Mouse (Mus musculus): Measurements from ENCODE around the gene Gm20388. TPM values are rescaled to one million over a fixed set of nuclear protein-coding genes. Genes with fewer than 3 reads are reported as not detected.

The Gm20388 gene
- polyA plus RNA-seq, 1 experiment, result 10.6 TPM

DNA sequence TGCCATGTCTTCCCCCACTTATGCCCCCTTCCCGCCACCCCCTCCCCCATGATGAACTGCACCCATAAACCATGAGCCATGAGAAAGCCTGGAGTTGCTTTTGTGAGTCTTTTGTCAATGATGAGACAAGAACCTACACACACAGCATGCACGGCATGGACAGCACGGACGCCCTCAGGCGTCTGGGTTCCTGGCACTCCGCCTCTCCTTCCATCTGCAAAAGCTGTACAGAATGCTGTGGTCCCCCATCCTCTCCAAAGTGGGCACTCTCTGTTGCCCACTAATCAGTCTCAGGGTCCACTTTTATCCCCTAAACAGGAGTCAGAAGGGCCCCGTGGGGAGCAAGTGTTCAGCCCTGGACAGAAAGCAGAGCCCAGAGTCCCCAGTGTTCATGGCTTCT lies 4484.3 kb downstream of the Gm20388 start:
- Histone ChIP-seq H3K27ac (ENCODE audit: control insufficient read depth, insufficient read depth, low read depth, low read length, poor library complexity) (no peak overlapping the region), H3K4me3 (replicated peaks; ENCODE audit: control insufficient read depth, low read depth, low read length) (no peak overlapping the region), H3K4me1 (ENCODE audit: control insufficient read depth, insufficient read depth, low read length) (no peaks in the 10 kb centered on the region)
- no peak for TF ChIP-seq CTCF (IDR thresholded peaks at IDR 0.05; ENCODE audit: control insufficient read depth, insufficient read depth, low read length)
- TF ChIP-seq POLR2A (IDR thresholded peaks at IDR 0.05; ENCODE audit: borderline replicate concordance, control insufficient read depth, low read depth, low read length), result no peak
- 84% methylated on average over 7 of the region's 7 CpGs for WGBS

Other genes starting within 250 kb of the Gm20388 start
- not detected in 2 replicates for gene Wfdc1, start 244.5 kb upstream of the Gm20388 start, polyA plus RNA-seq (2011; ENCODE audit: insufficient read depth, insufficient read length, low replicate concordance, missing spikeins)
- not detected in 2 replicates for gene Atp2c2, start 210.8 kb upstream of the Gm20388 start, polyA plus RNA-seq (2011; ENCODE audit: insufficient read depth, insufficient read length, low replicate concordance, missing spikeins)
- gene Tldc1, start 132.4 kb upstream of the Gm20388 start, polyA plus RNA-seq (2011; ENCODE audit: insufficient read depth, insufficient read length, low replicate concordance, missing spikeins), result 0.88 and 3.2 TPM in 2 replicates
- 90.1 and 247 TPM in 2 replicates for gene Cotl1, start 70.3 kb upstream of the Gm20388 start, polyA plus RNA-seq (2011; ENCODE audit: insufficient read depth, insufficient read length, low replicate concordance, missing spikeins)
- gene Klhl36, start 48.6 kb upstream of the Gm20388 start, polyA plus RNA-seq (2011; ENCODE audit: insufficient read depth, insufficient read length, low replicate concordance, missing spikeins), result 2.8 and 4.8 TPM in 2 replicates
- gene Usp10, start 481 bp upstream of the Gm20388 start, polyA plus RNA-seq (2011; ENCODE audit: insufficient read depth, insufficient read length, low replicate concordance, missing spikeins), result 85.2 and 133 TPM in 2 replicates
- gene Crispld2, start 81.6 kb downstream of the Gm20388 start, polyA plus RNA-seq (2011; ENCODE audit: insufficient read depth, insufficient read length, low replicate concordance, missing spikeins), result 4.9 and 17.2 TPM in 2 replicates
- 8.6 and 18.7 TPM in 2 replicates for gene Zdhhc7, start 190.6 kb downstream of the Gm20388 start, polyA plus RNA-seq (2011; ENCODE audit: insufficient read depth, insufficient read length, low replicate concordance, missing spikeins)
- gene 6430548M08Rik, start 203.3 kb downstream of the Gm20388 start, polyA plus RNA-seq (2011; ENCODE audit: insufficient read depth, insufficient read length, low replicate concordance, missing spikeins), result 30.4 and 78.7 TPM in 2 replicates

All from bone marrow, adult 2 months (tissue).